Comparison of ENCODE assay signal across 8 mouse cellular contexts in the genomic region with DNA sequence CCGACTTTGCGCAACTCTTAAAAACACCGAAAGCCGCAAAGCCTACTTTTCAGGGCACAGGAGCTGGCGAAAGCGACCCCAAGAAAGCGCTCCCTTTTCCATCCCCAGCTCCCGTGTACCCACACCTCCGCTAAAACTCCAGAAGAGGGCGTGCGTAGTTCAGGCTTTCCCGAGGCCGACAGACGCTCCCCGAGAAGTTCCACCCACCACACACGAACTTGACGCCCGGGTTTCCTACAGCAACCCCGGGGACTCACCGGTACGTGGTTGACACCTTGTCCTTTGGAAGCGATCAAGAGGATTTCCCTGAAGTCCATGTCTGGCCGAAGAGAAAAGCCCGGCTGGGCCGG. TPM values are rescaled to one million over a fixed set of nuclear protein-coding genes. Genes with fewer than 3 reads are reported as not detected.
DNase-seq lines count a peak whose midpoint lies in the region; ATAC-seq and TF ChIP-seq lines count a peak whose summit lies in the region.

No protein-coding gene starts in this region.

- DNase-seq in heart, embryonic 10.5 days (ENCODE audit: low spot score) = no peak
- no peak for DNase-seq in heart, adult 11 months
- DNase-seq in ES-CJ7 (ENCODE audit: low read depth, low spot score) = peak; percentile 82
- DNase-seq in forebrain, embryonic 10.5 days (ENCODE audit: extremely low spot score, low spot score) = no peak
- peak; percentile 71 for DNase-seq in liver, adult 2 months (ENCODE audit: extremely low read depth, low read depth, low spot score)
- DNase-seq in gastrocnemius, adult 8-10 months (ENCODE audit: low spot score in 2 of 2) = no peak
- no peak for DNase-seq in gastrocnemius, adult 18-20 months (ENCODE audit: low spot score)

- no peaks in the 10 kb centered on the region for H3K9me3 ChIP-seq in heart, embryonic 10.5 days
- no peaks in the 10 kb centered on the region for H3K9me3 ChIP-seq in forebrain, embryonic 10.5 days
- H3K9me3 ChIP-seq in stomach, embryonic 15.5 days = no peaks in the 10 kb centered on the region

- peak overlapping the region; percentile 55 for H3K4me2 ChIP-seq in stomach, embryonic 15.5 days

- under 1% methylated on average over 25 of the region's 25 CpGs for WGBS in heart, embryonic 10.5 days
- WGBS in forebrain, embryonic 10.5 days = 0% methylated on average over 25 of the region's 25 CpGs
- WGBS in liver, adult 2 months = under 1% methylated on average over 25 of the region's 25 CpGs
- WGBS in stomach, embryonic 15.5 days = under 1% methylated on average over 25 of the region's 25 CpGs

- peak; percentile 67 for ATAC-seq in stomach, embryonic 15.5 days (ENCODE audit: insufficient read depth, low FRiP score, low read depth)

- TF ChIP-seq POLR2A in liver, adult 2 months (IDR thresholded peaks at IDR 0.05; ENCODE audit: extremely low read depth, insufficient read depth, low read length) = no peak

- H3K27ac ChIP-seq in heart, embryonic 10.5 days = peak overlapping the region; percentile 94
- H3K27ac ChIP-seq in forebrain, embryonic 10.5 days = peak overlapping the region; percentile 87
- H3K27ac ChIP-seq in liver, adult 2 months (replicated peaks; ENCODE audit: insufficient read depth, low read depth, low read length) = peak overlapping the region; percentile 81
- H3K27ac ChIP-seq in stomach, embryonic 15.5 days = peak overlapping the region; percentile 95

- peaks cover 25% of the 10 kb centered on the region for H3K4me1 ChIP-seq in heart, embryonic 10.5 days
- peaks cover 44% of the 10 kb centered on the region for H3K4me1 ChIP-seq in forebrain, embryonic 10.5 days
- peaks cover 19% of the 10 kb centered on the region for H3K4me1 ChIP-seq in liver, adult 2 months (ENCODE audit: control insufficient read depth, insufficient read depth, low read length)
- peaks cover 11% of the 10 kb centered on the region for H3K4me1 ChIP-seq in stomach, embryonic 15.5 days

- H3K9ac ChIP-seq in liver, adult 2 months (ENCODE audit: low read depth, low read length) = peak overlapping the region; percentile 63
- H3K9ac ChIP-seq in stomach, embryonic 15.5 days = peak overlapping the region; percentile 54

- H3K4me3 ChIP-seq in heart, embryonic 10.5 days = peak overlapping the region; percentile 76
- H3K4me3 ChIP-seq in forebrain, embryonic 10.5 days = peak overlapping the region; percentile 79
- peak overlapping the region; percentile 58 for H3K4me3 ChIP-seq in liver, adult 2 months (ENCODE audit: insufficient read depth, low read depth, low read length)
- H3K4me3 ChIP-seq in stomach, embryonic 15.5 days (replicated peaks) = peak overlapping the region; percentile 71

- peaks cover 24% of the 10 kb centered on the region; the same call in 1 of the 2 replicates for H3K79me2 ChIP-seq in liver, adult 2 months (ENCODE audit: control insufficient read depth, insufficient read depth, low read length)

- peak; percentile 69 for TF ChIP-seq CTCF in liver, adult 2 months (IDR thresholded peaks at IDR 0.05; ENCODE audit: low read depth, low read length)

- H3K36me3 ChIP-seq in heart, embryonic 10.5 days = no peaks in the 10 kb centered on the region
- no peaks in the 10 kb centered on the region for H3K36me3 ChIP-seq in forebrain, embryonic 10.5 days (replicated peaks)
- H3K36me3 ChIP-seq in liver, adult 2 months (ENCODE audit: control insufficient read depth, insufficient read depth, low read length) = no peaks in the 10 kb centered on the region
- no peaks in the 10 kb centered on the region for H3K36me3 ChIP-seq in stomach, embryonic 15.5 days

- H3K27me3 ChIP-seq in heart, embryonic 10.5 days (ENCODE audit: insufficient read depth, poor library complexity, severe bottlenecking) = no peaks in the 10 kb centered on the region
- H3K27me3 ChIP-seq in forebrain, embryonic 10.5 days (ENCODE audit: poor library complexity, severe bottlenecking) = no peaks in the 10 kb centered on the region
- no peaks in the 10 kb centered on the region for H3K27me3 ChIP-seq in liver, adult 2 months (ENCODE audit: control insufficient read depth, insufficient read depth, low read length)
- no peaks in the 10 kb centered on the region for H3K27me3 ChIP-seq in stomach, embryonic 15.5 days (replicated peaks)

RNA-seq across cellular contexts. Expression of a gene that starts 0.4 kb away (rescaled TPM):
- polyA plus RNA-seq in heart, embryonic 10.5 days (2016; fragmentation: Nextera tagmentation; extraction: Ambion mirVana) = 14.4 and 15.6 TPM in 2 replicates
- polyA plus RNA-seq in forebrain, embryonic 10.5 days (2016; fragmentation: Nextera tagmentation; extraction: Ambion mirVana) = 10.9 and 11.4 TPM in 2 replicates
- total RNA-seq in liver, adult 2 months (2014; rRNA removed) = 7.5 and 7.6 TPM in 2 replicates
- polyA plus RNA-seq in liver, adult 2 months (2012; rRNA removed) = 2.9 and 3.2 TPM in 2 replicates
- 19.3 and 19.7 TPM in 2 replicates for polyA plus RNA-seq in stomach, embryonic 15.5 days (2015; fragmentation: Nextera tagmentation; extraction: Ambion mirVana)
- total RNA-seq in gastrocnemius, adult 8-10 months (2022) = 1 to 10 TPM; 3.6 to 4.8 (median 4.3) TPM
- total RNA-seq in gastrocnemius, adult 18-20 months (2021) = 1 to 10 TPM; 4.5 to 4.7 TPM

RNA-seq across cellular contexts. Expression of a gene that starts 24.4 kb away (rescaled TPM):
- polyA plus RNA-seq in heart, embryonic 10.5 days (2016; fragmentation: Nextera tagmentation; extraction: Ambion mirVana) = not detected in 2 replicates
- not detected in 2 replicates for polyA plus RNA-seq in forebrain, embryonic 10.5 days (2016; fragmentation: Nextera tagmentation; extraction: Ambion mirVana)
- not detected in 2 replicates for total RNA-seq in liver, adult 2 months (2014; rRNA removed)
- polyA plus RNA-seq in liver, adult 2 months (2012; rRNA removed) = not detected in 2 replicates
- polyA plus RNA-seq in stomach, embryonic 15.5 days (2015; fragmentation: Nextera tagmentation; extraction: Ambion mirVana) = not detected in 2 replicates
- total RNA-seq in gastrocnemius, adult 8-10 months (2022) = not detected
- not detected for total RNA-seq in gastrocnemius, adult 18-20 months (2021)

RNA-seq across cellular contexts. Expression of a gene that starts 42.6 kb away (rescaled TPM):
- 14.8 and 19.9 TPM in 2 replicates for polyA plus RNA-seq in heart, embryonic 10.5 days (2016; fragmentation: Nextera tagmentation; extraction: Ambion mirVana)
- polyA plus RNA-seq in forebrain, embryonic 10.5 days (2016; fragmentation: Nextera tagmentation; extraction: Ambion mirVana) = 9.8 and 10.5 TPM in 2 replicates
- total RNA-seq in liver, adult 2 months (2014; rRNA removed) = 5.7 and 7.0 TPM in 2 replicates
- 9.1 and 16.1 TPM in 2 replicates for polyA plus RNA-seq in liver, adult 2 months (2012; rRNA removed)
- polyA plus RNA-seq in stomach, embryonic 15.5 days (2015; fragmentation: Nextera tagmentation; extraction: Ambion mirVana) = 29.8 and 33.5 TPM in 2 replicates
- total RNA-seq in gastrocnemius, adult 8-10 months (2022) = 1 to 10 TPM; 4.1 to 7.5 (median 5.0) TPM
- total RNA-seq in gastrocnemius, adult 18-20 months (2021) = 1 to 10 TPM; 3.2 to 4.1 TPM

RNA-seq across cellular contexts. Expression of a gene that starts 49.5 kb away (rescaled TPM):
- 8.3 and 9.0 TPM in 2 replicates for polyA plus RNA-seq in heart, embryonic 10.5 days (2016; fragmentation: Nextera tagmentation; extraction: Ambion mirVana)
- 13.4 and 14.6 TPM in 2 replicates for polyA plus RNA-seq in forebrain, embryonic 10.5 days (2016; fragmentation: Nextera tagmentation; extraction: Ambion mirVana)
- 9.8 and 10.2 TPM in 2 replicates for total RNA-seq in liver, adult 2 months (2014; rRNA removed)
- polyA plus RNA-seq in liver, adult 2 months (2012; rRNA removed) = 2.7 and 3.0 TPM in 2 replicates
- 10.0 and 10.9 TPM in 2 replicates for polyA plus RNA-seq in stomach, embryonic 15.5 days (2015; fragmentation: Nextera tagmentation; extraction: Ambion mirVana)
- 10 to 100 TPM; 10.8 to 18.9 (median 12.1) TPM for total RNA-seq in gastrocnemius, adult 8-10 months (2022)
- 10 to 100 TPM; 10.5 to 11.5 TPM for total RNA-seq in gastrocnemius, adult 18-20 months (2021)

Comparison
In these comparisons a context has a peak if more than half of its experiments do, and no peak if none do; other contexts are left out.
1. DNase-seq: peak in ES-CJ7 (single experiment) and liver, adult 2 months (single experiment); none in heart, embryonic 10.5 days (single experiment), heart, adult 11 months (single experiment), forebrain, embryonic 10.5 days (single experiment), gastrocnemius, adult 8-10 months (0 of 2) and gastrocnemius, adult 18-20 months (single experiment).
2. Peak in every context shown above with its lines, with median percentiles within 50 percentile points of each other: H3K27ac ChIP-seq and H3K4me3 ChIP-seq.